Mouse (Mus musculus): ENCODE results near the gene Map4.

The Map4 gene

DNA sequence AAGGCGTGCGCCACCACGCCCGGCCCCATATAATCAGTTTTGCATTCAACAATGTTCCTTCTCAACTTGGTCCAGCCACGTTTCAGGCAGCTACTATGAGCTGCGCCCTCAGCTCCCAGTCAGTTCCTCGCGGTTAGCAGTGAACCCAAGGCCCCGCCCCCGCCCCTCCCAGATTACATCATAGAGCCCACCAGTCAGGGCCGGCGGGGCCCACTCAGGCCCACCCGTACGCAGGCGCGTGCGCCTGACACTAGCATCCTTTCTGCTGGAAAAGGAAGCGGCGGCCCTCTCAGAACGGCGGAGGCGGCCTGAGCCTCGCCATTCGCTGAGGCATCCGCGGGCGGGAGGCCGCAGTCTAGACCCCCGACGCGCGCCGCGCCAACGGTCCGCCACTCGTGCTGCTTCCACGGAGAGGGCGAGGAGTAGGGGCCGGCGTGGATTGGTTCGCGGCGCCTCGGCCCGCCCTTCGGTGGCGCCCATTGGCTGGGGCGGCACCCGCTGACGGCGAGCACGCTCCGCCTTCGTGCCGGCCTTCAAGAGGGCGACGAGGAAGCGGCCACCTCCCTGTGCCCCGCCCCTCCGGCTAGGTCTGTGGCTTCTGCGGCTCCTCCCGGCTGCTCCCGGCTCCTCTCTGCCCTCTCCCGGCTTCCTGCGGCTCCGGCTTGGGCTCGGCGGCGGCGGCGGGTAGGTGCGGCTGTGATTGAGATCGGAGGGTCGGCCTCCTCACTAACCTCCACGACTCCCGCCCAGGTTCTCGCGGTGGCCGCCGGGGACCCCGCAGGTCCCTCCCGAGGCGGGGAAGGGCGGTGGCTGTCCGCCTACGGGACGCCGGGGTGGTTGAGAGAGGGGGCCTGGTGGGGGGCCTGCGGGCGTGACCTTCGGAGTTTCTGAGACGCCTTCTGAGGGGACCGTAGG is at the start of gene Map4:
Map4 (plus strand) TSS at position 204 of the 915 bp plus-strand sequence.
- DNase-seq, result peak; percentile 98 to 100

DNA sequence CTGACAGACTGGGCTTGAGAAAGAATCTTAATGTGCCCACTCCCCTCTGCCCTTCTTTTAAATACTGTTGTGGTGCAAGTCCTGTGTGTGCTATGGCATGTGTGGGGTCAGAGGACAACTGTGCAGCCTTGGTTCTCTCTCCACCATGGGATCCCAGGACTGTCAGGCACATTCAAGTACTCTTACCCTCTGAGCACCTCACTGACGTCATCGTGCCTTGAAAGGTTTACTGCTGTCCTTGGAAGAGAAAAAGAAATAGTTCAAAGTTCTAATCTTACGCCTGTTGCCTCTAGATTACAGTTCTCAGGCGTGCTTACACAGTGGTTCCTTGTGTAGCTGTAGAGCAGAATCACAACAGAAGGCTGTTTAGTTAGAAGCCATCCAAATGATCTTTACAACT is 45.0 kb upstream of the Map4 start:
- DNase-seq, result no peak

DNA sequence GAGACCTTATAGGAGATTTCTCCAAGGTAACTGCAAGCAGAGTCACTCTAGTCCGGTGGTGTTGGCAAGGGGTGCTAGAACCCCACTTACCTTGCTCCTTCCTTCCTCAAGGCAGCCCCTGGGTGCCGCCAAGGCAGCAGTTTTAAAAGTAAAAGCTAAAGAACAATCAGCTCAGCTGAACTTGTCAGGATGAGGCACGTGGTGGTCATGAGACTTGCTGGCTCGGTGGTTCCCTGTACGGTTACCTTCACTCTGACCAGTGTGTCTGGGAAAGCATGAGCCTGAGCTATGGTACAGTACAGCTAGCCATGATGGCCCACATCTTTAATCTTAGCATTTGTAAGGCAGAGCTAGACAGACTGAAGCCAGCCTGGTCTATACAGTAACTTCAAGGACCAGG is 43.9 kb upstream of the Map4 start:
- DNase-seq, result no peak

DNA sequence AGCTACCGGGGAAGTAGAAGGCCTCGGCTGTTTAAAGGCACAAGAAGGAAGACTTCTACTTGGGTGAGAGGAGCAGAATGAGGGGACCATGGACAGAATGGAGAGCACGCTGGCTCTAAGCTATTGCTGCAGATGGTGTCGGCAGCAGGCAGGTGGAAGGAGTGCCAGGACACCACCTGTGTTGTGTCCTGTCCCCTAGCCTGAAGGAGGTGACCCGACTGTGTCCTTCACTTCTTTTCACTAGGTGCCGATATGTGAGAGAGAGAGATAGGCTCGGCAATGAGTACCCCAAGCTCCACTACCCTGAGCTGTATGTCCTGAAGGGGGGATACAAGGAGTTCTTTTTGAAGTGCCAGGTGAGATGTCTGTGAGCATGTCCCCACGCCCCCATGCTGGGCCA is 39.8 kb upstream of the Map4 start:
- DNase-seq, result no peak

DNA sequence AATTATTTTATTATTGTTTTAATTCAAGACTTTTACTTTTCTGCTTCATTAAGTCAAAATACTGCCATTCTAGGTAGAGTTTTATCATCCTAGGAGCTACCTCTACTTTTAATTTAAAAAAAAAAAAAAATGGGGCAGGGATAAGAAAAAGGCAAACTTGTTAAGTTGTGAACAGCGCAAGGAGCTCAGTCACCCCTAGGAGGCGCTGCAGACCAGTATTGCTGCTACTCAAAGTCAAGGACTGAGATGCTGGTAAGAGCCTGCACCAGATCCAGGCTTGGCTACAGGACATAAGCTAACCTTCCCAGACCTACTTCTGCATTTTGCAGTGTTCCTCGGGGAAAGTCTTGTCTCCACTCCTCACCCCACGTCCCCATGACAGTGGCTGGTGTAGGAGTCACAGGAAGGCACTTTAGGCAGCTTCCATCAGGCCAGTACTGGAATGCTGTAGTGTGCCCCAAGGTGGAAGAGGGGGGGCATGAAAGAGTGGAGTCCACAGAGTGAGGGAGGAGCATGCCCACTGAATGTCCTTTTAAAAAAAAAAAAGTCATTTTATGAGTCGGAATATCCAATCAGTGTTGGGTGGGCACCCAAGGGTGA is 38.5 kb upstream of the Map4 start:
- DNase-seq, result peak; percentile 73 to 84

DNA sequence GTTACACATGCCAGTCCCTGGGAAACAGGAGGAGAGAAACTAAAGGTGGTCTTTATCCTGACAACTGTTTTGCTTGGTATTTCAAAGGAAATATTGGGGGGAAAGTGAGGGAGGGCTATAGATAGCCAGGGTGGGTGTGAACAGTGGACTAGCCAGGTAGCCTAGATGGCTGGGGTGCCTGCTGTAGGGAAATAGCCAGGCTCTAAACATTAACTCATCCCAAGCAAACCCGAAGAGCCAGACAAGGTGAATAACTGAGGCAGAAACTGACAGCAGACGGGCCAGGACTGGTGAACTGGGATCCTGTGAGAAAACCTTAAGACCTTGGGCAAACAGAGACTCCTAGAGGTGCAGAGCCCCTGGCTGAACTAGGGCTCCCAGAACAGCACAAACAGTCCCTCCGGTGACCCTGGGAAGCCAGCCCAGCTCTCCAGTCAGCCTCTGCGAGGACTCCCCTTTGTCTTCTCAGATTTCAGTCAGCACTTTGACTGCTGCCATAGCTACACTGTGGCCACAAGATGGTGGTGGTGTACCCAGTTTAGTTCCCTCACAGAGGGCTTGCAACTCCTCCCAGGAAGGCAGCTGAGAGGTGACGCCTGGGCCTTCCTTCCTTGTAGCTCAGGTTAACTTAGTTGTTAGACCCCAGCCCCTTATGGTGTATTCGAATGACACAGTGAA is 36.7 kb upstream of the Map4 start:
- DNase-seq, result peak; percentile 68 to 83

DNA sequence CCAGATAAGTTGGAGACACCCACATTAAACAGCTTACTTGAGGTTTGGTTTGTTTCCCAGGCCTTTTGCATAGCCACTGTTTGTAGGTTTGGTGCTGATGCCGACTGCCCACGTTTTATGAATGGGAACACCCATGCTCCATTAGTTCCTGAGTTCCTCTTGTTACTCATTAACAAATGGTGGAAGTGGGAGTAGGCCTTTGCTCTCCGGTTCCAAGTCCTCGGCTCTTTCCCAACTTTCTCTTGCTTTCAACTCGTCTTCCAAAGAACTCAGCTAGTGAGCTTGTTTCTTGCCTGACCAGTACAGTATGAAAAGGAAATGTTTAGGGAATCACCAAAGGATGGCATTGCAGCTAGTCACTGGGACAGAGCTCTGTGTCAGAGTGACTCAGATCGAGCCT is 35.7 kb upstream of the Map4 start:
- DNase-seq, result no peak

DNA sequence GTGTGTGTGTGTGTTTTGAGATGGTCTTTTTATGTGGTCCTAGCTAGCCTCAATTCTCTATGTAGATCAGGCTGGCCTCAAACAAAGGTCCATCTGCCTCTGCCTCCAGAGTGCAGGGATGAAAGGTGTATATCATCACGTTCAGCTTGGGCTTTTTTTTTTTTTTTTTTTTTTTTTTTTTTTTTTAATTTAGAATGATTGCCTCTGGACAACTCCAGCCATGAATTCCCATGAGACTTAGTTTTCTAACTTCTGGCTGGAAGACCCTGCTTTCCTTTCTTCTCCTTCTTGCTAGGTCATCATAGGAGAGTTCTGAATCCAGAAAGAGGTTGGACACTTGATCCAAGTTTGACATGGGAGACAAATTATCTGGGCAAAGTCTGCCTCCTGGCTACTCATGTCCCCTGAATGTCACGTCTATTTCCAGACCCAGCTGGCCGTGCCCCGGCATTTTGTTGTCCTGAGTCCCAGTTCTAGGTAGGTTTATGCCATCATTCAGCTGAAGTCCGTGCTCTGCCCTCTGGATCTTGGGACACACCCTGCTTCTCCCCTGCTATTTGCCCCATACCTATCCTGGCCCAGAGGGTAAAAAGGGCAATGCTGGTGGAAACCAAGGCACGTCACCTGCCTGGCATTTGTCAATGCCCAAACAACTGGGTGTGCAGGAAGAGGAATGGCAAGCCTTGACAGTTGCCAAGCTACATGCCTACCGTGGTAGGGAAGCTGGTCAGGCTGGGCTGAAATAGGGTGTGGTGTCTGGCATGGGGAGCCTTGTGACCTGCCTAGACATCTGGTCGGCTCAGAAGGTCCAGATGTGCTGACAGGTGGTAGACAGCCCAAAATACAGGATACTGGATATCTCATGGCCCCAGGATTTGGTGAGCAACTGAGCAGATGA is 34.8 kb upstream of the Map4 start:
- DNase-seq, result no peak

DNA sequence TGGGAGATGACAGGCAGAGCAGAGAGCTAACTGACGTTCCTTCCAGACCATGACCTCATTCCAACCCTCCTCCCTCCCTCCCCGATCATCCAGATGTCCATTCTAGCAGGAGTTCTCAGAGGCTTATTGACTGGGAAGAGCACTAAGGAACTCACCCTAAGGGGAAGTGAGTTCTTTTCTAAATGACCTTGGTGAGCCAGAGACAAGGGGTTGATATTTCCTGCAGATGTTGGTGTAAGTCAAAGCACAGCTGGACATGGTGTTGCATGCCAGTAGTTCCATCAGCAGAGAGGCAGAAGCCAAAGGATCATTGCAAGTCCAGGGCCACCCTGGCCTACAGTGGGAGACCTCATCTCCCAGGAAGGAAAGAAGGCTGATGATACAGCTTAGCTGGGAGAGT is 33.2 kb upstream of the Map4 start:
- DNase-seq, result no peak

DNA sequence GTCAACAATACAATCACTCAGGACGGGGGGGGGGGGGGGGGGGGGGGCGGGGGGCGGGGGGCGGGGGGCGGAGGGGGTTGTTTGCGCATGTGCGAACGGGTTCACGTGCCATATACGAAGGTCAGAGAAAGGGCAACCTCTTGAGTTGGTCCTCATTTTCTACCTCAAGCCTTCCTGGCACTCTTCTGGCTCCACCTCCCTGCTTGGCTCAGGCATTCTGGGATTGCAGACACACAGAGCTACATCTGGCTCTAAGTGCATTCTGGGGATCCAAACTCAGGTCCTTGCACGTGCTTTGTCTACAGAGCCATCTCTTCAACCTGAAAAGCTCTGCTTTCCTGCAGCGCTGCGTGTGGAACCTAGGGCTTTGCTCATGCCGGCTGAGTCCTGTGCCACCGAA is 31.9 kb upstream of the Map4 start:
- DNase-seq, result no peak

DNA sequence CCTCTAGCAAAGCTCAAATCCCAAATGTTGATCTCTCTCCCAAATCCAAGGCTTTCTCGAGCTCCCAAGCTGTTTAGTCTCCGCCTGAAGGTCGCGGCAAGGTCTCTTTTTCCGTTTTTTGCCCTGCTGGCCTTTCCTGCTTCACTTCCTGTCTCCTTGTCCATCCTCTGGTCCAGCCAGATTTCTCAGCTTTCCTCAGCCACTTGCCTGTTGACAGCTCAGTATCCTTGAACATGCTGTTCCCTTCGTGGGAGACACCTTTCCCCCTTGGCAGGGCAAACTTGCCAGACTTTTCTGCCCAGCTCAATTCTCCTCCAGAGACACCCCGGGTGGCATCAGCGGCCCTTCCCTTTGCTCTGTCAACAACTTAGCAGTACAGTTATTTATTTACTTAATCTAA is 31.5 kb upstream of the Map4 start:
- peak; percentile 15 to 49 for DNase-seq

DNA sequence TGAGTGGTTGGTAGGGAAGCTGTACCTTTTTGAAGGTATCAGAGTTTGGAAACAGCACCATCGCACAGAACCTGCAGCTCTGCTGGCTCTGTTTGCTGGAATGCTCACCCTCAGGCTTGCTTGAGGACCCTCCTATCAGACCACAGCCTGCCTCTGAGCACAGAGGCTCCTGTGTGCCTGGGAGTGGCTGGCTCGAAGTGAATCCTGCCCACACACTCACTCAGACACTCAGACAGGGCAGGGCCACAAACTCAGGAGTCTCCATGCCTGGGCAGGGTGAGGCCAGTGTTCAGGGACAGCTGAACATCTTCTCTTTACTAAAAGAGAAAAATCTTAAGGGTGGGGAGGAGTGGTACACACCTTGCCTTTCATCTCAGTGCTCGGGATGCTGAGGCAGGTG is 30.7 kb upstream of the Map4 start:
- no peak for DNase-seq

DNA sequence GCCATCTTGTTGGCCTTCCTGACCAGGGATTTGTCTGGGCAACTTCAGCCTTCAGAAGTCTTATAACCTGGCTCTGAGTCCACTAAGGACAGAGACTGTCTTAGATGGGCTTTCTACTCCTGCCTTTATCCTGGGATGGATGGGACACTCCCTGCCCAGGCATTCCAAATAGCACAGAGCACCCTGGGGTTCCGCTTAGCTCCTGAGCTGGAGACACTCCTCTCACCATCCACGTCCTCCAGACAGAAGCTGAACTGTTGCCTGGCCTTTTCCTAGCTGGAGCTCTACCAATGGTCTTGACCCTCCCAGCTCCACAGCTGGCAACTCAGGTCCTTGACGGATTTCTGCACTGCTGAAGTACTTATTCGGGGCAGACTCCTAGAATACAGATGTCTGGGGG is 29.0 kb upstream of the Map4 start:
- DNase-seq, result no peak

DNA sequence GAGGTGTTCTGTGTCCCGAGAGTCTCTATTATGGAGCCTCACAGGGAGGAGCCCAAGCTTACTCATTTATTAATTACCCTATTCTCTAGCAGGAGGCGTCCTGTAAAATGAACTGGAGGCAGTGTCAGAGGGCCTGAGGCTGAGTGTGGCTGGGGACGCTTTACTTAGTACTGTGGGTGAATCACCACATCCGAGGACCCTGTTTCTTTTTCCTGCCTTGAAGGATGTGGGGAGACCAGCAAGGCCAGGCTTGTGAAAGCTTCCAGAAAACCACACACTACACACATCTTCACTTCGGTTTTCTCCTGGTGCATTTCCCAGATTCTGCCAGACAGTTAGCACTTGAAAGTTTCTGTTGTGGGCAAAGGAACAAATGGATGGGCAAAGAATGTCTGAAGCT is 28.5 kb upstream of the Map4 start:
- no peak for DNase-seq

DNA sequence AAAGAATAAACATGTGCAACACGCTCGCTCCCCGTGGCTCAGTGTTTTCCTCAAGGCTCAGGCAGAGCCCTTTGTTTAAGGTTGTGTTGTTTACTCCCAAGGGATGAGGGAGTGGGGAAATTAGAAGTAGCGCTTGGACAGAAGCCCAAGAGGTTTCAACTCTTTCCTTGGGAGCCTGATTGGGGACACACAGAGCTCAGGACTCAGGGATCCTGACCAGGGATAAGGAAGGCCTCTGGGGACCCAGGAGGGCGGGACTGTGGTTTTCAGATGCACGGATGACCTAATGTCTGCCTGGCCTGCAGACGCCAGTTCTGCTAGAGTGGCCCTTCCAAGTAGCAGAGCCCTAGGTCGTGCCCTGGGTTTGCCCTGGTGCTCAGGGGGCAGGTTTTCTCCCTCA is 24.0 kb upstream of the Map4 start:
- DNase-seq, result peak; percentile 51 to 75

DNA sequence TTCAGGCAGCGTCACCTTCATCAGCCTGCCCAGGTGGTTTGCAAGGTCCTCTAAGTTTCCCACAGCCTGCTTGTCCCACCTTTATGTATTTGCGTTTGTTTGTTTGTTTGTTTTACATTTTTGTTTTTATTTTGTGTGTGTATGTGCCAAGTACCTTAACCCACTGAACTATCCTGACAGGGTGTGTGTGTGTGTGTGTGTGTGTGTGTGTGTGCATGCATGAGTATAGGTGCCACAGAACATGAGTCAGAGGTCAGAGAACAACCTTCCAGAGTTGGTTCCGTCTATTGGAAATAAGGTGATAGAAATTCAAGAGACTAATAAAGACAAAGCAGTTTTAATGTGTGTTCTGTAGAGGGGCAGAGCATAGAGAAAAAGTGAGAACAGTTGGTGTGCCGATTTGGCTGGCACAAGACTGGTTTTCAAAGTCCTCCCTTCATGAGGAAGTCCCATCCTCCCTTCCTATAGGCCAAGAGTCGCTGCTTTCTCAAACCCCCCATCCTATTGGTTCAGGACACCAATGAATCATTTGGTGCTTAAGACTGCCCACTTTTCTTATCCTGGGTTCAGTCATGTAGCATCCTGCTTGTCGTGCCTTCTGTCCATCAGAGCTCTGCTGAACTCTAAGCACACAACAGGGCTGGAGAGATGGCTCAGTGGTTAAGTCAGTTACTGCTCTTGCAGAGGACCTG is 23.3 kb upstream of the Map4 start:
- DNase-seq, result no peak

DNA sequence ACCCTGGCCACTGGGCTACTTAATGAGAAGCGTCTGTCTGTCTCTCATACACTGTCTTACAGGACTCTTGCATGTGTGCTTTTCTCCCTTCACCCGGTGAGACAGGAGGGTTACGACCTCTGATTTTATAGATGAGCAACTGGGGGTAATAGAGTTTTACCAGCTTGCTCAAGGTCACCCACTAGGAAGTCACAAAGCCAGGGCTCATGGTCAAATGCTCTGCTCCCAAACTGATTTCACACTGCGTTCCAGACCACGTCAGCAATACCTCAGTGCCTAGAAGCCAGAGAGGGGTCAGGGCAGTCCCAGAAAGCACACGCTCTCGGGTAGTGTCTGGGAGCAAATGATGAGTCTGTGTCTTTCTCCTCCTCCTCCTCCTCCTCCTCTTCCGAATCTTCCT is 22.2 kb upstream of the Map4 start:
- no peak for DNase-seq

DNA sequence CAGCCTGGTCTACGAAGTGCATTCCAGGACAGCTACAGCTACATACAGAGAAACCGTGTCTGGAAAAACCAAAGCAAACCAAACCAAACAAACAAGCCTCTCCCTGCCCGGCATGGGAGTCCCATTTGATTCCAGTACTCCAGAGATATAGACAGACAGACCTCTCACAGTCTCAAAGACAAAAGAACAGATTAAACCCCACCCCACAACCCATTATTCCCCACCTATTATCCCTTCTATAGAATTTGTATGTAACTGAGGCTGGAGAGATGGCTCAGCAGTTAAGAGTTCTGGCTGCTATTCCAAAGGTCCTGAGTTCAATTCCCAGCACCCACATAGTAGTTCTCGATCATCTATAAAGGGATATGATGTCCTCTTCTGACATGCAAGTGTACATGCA is 21.3 kb upstream of the Map4 start:
- DNase-seq, result no peak

DNA sequence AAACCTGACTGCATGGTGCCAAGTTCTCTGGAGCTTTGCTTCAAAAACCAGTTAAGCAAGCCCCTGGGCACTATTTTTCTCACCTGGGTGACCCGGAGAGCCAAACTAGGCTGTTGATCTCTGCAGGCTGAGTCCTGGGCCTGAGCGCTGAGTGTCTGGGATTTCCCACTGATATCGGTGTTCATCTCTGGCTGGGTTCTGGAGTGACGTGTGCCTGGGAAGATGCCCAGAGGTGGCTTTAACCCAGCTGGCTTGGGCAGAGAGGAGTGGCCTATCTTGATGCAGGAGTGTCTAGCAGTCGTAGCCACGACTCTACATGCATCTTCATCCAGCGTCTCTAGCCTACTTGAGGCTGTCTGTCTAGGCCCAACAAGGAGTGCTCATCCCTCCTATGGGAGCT is 19.5 kb upstream of the Map4 start:
- no peak for DNase-seq

DNA sequence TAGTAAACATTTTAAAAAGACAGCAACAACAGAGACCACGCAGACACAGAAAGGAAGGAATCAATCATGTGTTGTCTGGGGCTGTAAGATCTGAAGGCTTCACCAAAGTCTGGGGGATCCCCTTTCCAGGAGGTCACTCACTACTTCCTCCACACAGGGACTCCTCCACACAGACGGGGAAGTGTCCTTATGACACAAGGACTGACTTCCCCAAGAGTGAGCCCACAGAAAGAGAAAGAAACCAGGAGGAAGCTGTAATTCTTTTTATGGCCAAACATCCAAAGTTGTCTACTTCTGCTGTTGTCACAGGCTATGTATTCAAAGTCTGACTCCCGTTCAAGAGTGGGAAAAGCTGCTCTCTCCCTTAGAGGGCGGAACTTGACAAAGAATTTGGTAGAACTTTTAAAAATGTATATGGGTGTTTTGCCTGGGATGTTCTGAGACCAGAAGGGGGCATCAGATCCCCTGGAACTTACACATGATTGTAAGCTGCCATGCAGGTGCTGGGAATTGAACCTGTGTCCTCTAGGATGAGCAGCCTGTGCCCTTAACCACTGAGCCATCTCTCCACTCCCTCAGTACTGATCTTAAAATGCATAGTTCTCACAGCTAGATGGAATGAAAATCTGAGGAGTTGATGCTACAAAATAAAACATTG is 16.9 kb upstream of the Map4 start:
- peak in 1 of 2 experiments; percentile 22 for DNase-seq

DNA sequence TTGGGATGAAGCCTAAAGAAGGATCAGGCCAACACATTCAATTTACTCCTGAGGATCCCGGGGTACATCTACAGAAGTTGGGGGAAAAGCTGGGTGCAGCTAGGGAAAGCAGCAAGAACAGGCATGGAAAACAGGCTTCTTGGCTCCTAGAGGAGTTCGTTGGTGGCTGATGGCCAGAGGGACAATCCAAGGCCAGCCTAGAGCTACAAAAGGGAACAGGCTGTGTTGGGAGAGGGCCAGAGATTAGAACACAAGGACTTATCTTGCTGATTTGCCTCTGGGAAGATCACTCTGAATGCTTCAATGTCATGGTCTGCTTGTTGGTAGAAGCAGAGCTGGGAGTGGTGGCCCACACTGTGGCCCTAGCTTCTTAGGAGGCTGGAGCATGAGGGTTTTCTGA is 13.3 kb upstream of the Map4 start:
- no peak for DNase-seq

DNA sequence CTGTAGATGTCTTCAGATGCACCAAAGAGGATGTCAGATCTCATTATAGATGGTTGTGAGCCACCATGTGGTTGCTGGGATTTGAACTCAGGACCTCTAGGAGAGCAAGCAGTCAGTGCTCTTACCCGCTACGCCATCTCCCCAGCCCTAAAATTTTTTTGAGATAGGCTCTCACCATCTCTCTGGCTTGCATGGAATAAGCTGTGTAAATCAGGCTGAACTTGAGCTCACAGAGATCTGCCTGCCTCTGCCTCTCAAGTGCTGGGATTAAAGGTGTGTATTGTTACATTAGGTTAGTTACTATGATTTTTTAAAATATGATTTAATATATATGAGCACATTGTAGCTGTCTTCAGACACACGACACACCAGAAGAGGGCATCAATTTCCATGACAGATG is 2.1 kb upstream of the Map4 start:
- DNase-seq, result no peak

Data from lung, postnatal 4 days (tissue).